Mouse (Mus musculus) E14TG2a.4 (cell line): ENCODE measurements around the gene Fam205c.

Experiments used
- CTCF ChIP-seq: conservative IDR thresholded peaks from 2 replicates; pipeline ENCODE4 v1.5.1; 2014; ENCODE audit warnings: low read length
- NANOG ChIP-seq: IDR thresholded peaks from 2 replicates; pipeline ENCODE4 v1.6.1; 2014; ENCODE audit warnings: borderline replicate concordance, low read length, mixed read lengths
- POU5F1 ChIP-seq: IDR thresholded peaks from 2 replicates; pipeline ENCODE4 v1.6.1; 2014; ENCODE audit warnings: low read length, borderline replicate concordance

GRCm38 (mm10) chr4:42879829-42880676, 6.0 kb upstream of the Fam205c start:
- TF ChIP-seq CTCF (no peak), POU5F1 (no peak), NANOG (no peak)
